Mouse (Mus musculus) urinary bladder, adult 2 months (tissue): ENCODE results near the gene Olfr1271. TPM values are rescaled to one million over a fixed set of nuclear protein-coding genes. Genes with fewer than 3 reads are reported as not detected.
"Not testable (repeated sequence)": the region's sequence is repeated elsewhere in the genome, so short reads cannot be mapped to it uniquely, and the experiment has no call there.

Source experiments
- DNase-seq: peaks from one replicate; pipeline ENCODE4 v3.0.0; 2022; ENCODE audit warnings: low spot score
- polyA plus RNA-seq: library from polyadenylated mRNA; depleted of rRNA; stranded (reverse); fragments of >200 nt; gene quantifications from 2 replicates; pipeline ENCODE4 v1.2.3, GENCODE M21; 2012; rRNA removed

Olfr1271 gene
- not detected in 2 replicates for polyA plus RNA-seq

- no peak for DNase-seq
These were observed at the start of gene Olfr1271 for GRCm38 (mm10) chr2:90270932-90271331. Olfr1271 (minus strand) TSS chr2:90271032.

DNA sequence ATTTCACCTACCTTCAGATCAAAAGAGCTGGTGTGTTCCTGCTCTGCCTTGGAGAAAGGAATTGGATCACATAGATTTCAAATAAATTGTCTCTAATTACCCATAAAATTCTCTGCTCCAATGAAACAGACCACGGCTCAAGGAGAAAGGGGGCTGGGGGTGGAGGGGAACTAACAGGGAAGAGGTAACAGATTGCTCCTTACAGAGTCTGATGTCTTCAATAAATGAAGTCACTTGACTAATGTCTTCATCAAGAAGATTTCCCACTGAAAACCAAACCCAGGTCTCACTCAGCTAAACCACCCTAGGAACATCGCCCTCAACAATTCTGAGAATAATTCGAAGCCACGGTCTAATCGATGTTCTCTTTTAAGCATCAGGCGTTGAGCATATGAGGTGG, 21.9 kb upstream of the Olfr1271 start, which contains the start of gene Olfr1272:
TSS of gene Olfr1272 (minus strand) at position 101 of the 400 bp plus-strand sequence.
- DNase-seq, result no peak

GRCm38 (mm10) chr2:90257492-90257891, 13.3 kb downstream of the Olfr1271 start, which contains the start of gene Olfr142:
Olfr142 (minus strand) TSS chr2:90257592.
- DNase-seq, result no peak

DNA sequence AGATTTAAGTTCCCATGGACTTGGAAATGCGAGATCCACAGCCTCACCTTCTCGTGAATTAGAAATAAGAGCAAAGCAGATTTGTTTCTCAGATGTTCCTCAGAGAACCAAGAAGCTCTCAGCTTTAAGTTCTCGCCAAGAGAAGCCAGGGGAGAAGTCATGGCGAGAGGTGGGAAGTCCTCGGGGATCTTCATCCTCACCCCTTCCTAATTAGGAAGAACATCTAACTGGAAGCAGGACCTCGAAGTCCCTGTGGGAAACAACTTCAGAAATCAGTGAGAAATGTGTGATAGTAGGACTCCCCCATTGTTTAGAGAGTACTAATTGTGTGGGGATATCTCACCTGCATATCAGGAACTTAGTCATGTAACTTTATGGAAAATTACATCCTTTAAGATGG, 46.4 kb downstream of the Olfr1271 start, which contains the start of gene Olfr1506:
TSS of gene Olfr1506 (minus strand) at position 101 of the 400 bp plus-strand sequence.
- DNase-seq, result not testable (repeated sequence)

Other genes with a start within 250 kb of the Olfr1271 start
- not detected in 2 replicates for gene Olfr1264, start 245.5 kb downstream of the Olfr1271 start, polyA plus RNA-seq
- gene Olfr1265, start 235.7 kb downstream of the Olfr1271 start, polyA plus RNA-seq, result not detected in 2 replicates
- not detected in 2 replicates for gene Olfr140, start 207.4 kb downstream of the Olfr1271 start, polyA plus RNA-seq
- not detected in 2 replicates for gene Olfr1269, start 149.6 kb downstream of the Olfr1271 start, polyA plus RNA-seq
- not detected in 2 replicates for gene Olfr32, start 128.7 kb downstream of the Olfr1271 start, polyA plus RNA-seq
- gene Olfr1270, start 117.9 kb downstream of the Olfr1271 start, polyA plus RNA-seq, result not detected in 2 replicates
- gene Olfr1506, start 46.5 kb downstream of the Olfr1271 start, polyA plus RNA-seq, result not detected in 2 replicates
- gene Olfr142, start 13.4 kb downstream of the Olfr1271 start, polyA plus RNA-seq, result not detected in 2 replicates
- gene Olfr1272, start 21.8 kb upstream of the Olfr1271 start, polyA plus RNA-seq, result not detected in 2 replicates
- gene Gm13769, start 51.2 kb upstream of the Olfr1271 start, polyA plus RNA-seq, result not detected in 2 replicates
- gene Olfr1274-ps, start 127.7 kb upstream of the Olfr1271 start, polyA plus RNA-seq, result not detected in 2 replicates